ENCODE assay signal across 38 mouse cellular contexts in the genomic region with DNA sequence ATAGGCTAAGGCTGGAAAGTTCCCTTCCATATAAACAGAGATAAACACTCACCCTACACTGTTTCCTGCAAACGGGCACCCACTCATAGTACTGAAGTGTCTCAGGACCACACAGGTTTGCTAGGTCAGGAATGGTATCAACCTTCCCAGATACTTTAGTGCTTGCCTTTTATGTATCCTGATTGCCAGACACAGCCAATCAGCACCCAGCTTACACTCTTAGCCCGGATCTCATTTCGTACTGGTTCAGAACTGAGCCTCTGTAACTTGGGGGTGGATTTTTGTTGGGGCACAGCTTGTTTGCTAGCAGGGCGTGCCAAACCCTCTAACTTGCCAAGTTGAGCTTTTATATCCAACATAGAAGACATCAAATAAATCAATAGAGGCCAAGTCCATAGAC. TPM values are rescaled to one million over a fixed set of nuclear protein-coding genes. Genes with fewer than 3 reads are reported as not detected.
A peak's percentile ranks its signal among the peaks of the same experiment; 100 is the strongest.
DNase-seq lines count a peak whose midpoint lies in the region; ATAC-seq and TF ChIP-seq lines count a peak whose summit lies in the region.
"Had no signal": no experiment of that assay in that cellular context is flagged by ENCODE, and none has a peak within 500 bp of the region (broad histone marks: within the 10 kb centered on the region; RNA-seq: fewer than 3 reads in every experiment).

No protein-coding gene starts in this region.

- H3K27ac ChIP-seq in lung, embryonic 16.5 days (ENCODE audit: low read length): no peak overlapping the region
- peak overlapping the region; percentile 68; the same call in 1 of the 2 replicates for H3K27ac ChIP-seq in layer of hippocampus, adult 2 months
- H3K27ac ChIP-seq: embryonic facial prominence, embryonic 12.5 days; heart, embryonic 10.5 days; heart, embryonic 15.5 days; hindbrain, embryonic 12.5 days; liver, embryonic 15.5 days; neural tube, embryonic 13.5 days; stomach, embryonic 15.5 days had no signal

- DNase-seq in layer of hippocampus, adult 11-12 months (ENCODE audit: low spot score): peak; percentile 46
- no peak for DNase-seq in layer of hippocampus, postnatal 25 days (ENCODE audit: extremely low spot score in 1 of 2, low spot score in 1 of 2)
- no peak for DNase-seq in lung, adult 18-20 months
- DNase-seq in layer of hippocampus, adult 2 months (ENCODE audit: low spot score in 2 of 2): peak; percentile 42 to 55
- DNase-seq in lung, postnatal 36 days: peak; percentile 29
- DNase-seq in heart, postnatal 10 days: no peak
- DNase-seq in left cerebral cortex, postnatal 14 days (ENCODE audit: low spot score in 2 of 2): no peak
- DNase-seq: adrenal gland, postnatal 10 days; cerebellum, adult 11 months; cerebellum, adult 9-10 months; embryo, embryonic 11 days; gastrocnemius, postnatal 14 days; heart, adult 11 months; heart, postnatal 36 days; kidney, adult 9 months; kidney, postnatal 10 days; left cerebral cortex, postnatal 4 days; right cerebral cortex, postnatal 14 days; thymus, postnatal 14 days had no signal

- ATAC-seq in lung, embryonic 16.5 days (ENCODE audit: low read depth): peak; percentile 54
- ATAC-seq: forebrain, embryonic 14.5 days; intestine, embryonic 16.5 days had no signal

- no peak overlapping the region for H3K4me2 ChIP-seq in lung, embryonic 16.5 days (ENCODE audit: low read depth, low read length)
- H3K4me2 ChIP-seq: embryonic facial prominence, embryonic 12.5 days; heart, embryonic 15.5 days; hindbrain, embryonic 12.5 days; liver, embryonic 15.5 days; midbrain, embryonic 11.5 days; neural tube, embryonic 13.5 days; stomach, embryonic 15.5 days had no signal

- no peak for TF ChIP-seq CTCF in layer of hippocampus, adult 2 months (conservative IDR thresholded peaks at IDR 0.05)

- no peak overlapping the region for H3K9ac ChIP-seq in lung, embryonic 16.5 days (ENCODE audit: low read length)
- H3K9ac ChIP-seq: embryonic facial prominence, embryonic 12.5 days; heart, embryonic 15.5 days; hindbrain, embryonic 12.5 days; liver, embryonic 15.5 days; neural tube, embryonic 13.5 days; stomach, embryonic 15.5 days had no signal

- H3K36me3 ChIP-seq in lung, embryonic 16.5 days (ENCODE audit: control insufficient read depth, insufficient read depth, low read length): no peaks in the 10 kb centered on the region
- H3K36me3 ChIP-seq: embryonic facial prominence, embryonic 12.5 days; G1E; heart, embryonic 10.5 days; heart, embryonic 15.5 days; hindbrain, embryonic 12.5 days; liver, embryonic 15.5 days; neural tube, embryonic 13.5 days; stomach, embryonic 15.5 days had no signal

- H3K9me3 ChIP-seq in lung, embryonic 16.5 days (ENCODE audit: control insufficient read depth, low read length): no peaks in the 10 kb centered on the region
- H3K9me3 ChIP-seq: embryonic facial prominence, embryonic 12.5 days; G1E; heart, embryonic 10.5 days; heart, embryonic 15.5 days; hindbrain, embryonic 12.5 days; liver, embryonic 15.5 days; neural tube, embryonic 13.5 days; stomach, embryonic 15.5 days had no signal

- no peaks in the 10 kb centered on the region for H3K27me3 ChIP-seq in lung, embryonic 16.5 days (ENCODE audit: control insufficient read depth, insufficient read depth, low read depth, low read length)
- H3K27me3 ChIP-seq: CH12.LX; embryonic facial prominence, embryonic 12.5 days; heart, embryonic 15.5 days; hindbrain, embryonic 12.5 days; liver, embryonic 15.5 days; neural tube, embryonic 13.5 days; stomach, embryonic 15.5 days had no signal

- WGBS in lung, embryonic 16.5 days: 25% methylated on average over 4 of the region's 4 CpGs

- H3K4me3 ChIP-seq in lung, embryonic 16.5 days (ENCODE audit: low read length): no peak overlapping the region
- peak overlapping the region; percentile 17; the same call in 1 of the 2 replicates for H3K4me3 ChIP-seq in layer of hippocampus, adult 2 months
- H3K4me3 ChIP-seq: embryonic facial prominence, embryonic 12.5 days; heart, embryonic 10.5 days; heart, embryonic 15.5 days; hindbrain, embryonic 12.5 days; liver, embryonic 15.5 days; neural tube, embryonic 13.5 days; stomach, embryonic 15.5 days had no signal

- intact Hi-C loops in heart, postnatal 10 days (cut with DNase I): no loop called here
- intact Hi-C loops in left cerebral cortex, postnatal 14 days (cut with DNase I): no loop called here

- peaks cover 3% of the 10 kb centered on the region; the same call in 1 of the 2 replicates for H3K4me1 ChIP-seq in lung, embryonic 16.5 days (replicated peaks; ENCODE audit: control insufficient read depth, insufficient read depth, low read length)
- H3K4me1 ChIP-seq: embryonic facial prominence, embryonic 12.5 days; heart, embryonic 15.5 days; hindbrain, embryonic 12.5 days; liver, embryonic 15.5 days; neural tube, embryonic 13.5 days had no signal

RNA-seq across cellular contexts. Expression of a gene that starts 0.4 kb away (rescaled TPM):
- 10 to 100 TPM; 16.3 to 19.4 TPM for total RNA-seq in layer of hippocampus, postnatal 25 days (2021)
- polyA plus RNA-seq in lung, embryonic 16.5 days (2015; fragmentation: Nextera tagmentation; extraction: Ambion mirVana): 1.9 and 2.6 TPM in 2 replicates
- 10 to 100 TPM; 15.9 to 16.1 TPM for total RNA-seq in layer of hippocampus, adult 2 months (2021)
- not detected for total RNA-seq in heart, postnatal 10 days (2021)
- total RNA-seq in left cerebral cortex, postnatal 14 days (2021): 1 to 10 TPM; 1.6 to 1.7 TPM
- total RNA-seq: CH12.LX; G1E; gastrocnemius, postnatal 14 days; heart, postnatal 36 days; megakaryocyte, adult 5-6 weeks; midbrain, postnatal 0 days had no signal
- polyA plus RNA-seq: C2C12; G1E; hindbrain, embryonic 12.5 days; liver, embryonic 15.5 days; midbrain, embryonic 11.5 days had no signal

RNA-seq across cellular contexts. Expression of a gene that starts 6.5 kb away (rescaled TPM):
- not detected for total RNA-seq in layer of hippocampus, postnatal 25 days (2021)
- polyA plus RNA-seq in lung, embryonic 16.5 days (2015; fragmentation: Nextera tagmentation; extraction: Ambion mirVana): not detected in 2 replicates
- total RNA-seq in layer of hippocampus, adult 2 months (2021): not detected
- total RNA-seq in heart, postnatal 10 days (2021): not detected
- total RNA-seq in left cerebral cortex, postnatal 14 days (2021): not detected
- total RNA-seq: CH12.LX; G1E; gastrocnemius, postnatal 14 days; heart, postnatal 36 days; left cerebral cortex, adult 8-10 months; left cerebral cortex, postnatal 4 days; megakaryocyte, adult 5-6 weeks; midbrain, postnatal 0 days had no signal
- polyA plus RNA-seq: C2C12; embryonic facial prominence, embryonic 12.5 days; forebrain, embryonic 14.5 days; G1E; heart, embryonic 10.5 days; heart, embryonic 15.5 days; hindbrain, embryonic 12.5 days; limb, embryonic 14.5 days; liver, embryonic 15.5 days; midbrain, embryonic 11.5 days; neural tube, embryonic 13.5 days; stomach, embryonic 15.5 days; urinary bladder, adult 2 months had no signal

RNA-seq across cellular contexts. Expression of a gene that starts 43.2 kb away (rescaled TPM):
- 10 to 100 TPM; 16.8 to 19.8 TPM for total RNA-seq in layer of hippocampus, postnatal 25 days (2021)
- polyA plus RNA-seq in lung, embryonic 16.5 days (2015; fragmentation: Nextera tagmentation; extraction: Ambion mirVana): 32.6 and 34.3 TPM in 2 replicates
- 10 to 100 TPM; 19.1 to 19.9 TPM for total RNA-seq in layer of hippocampus, adult 2 months (2021)
- total RNA-seq in heart, postnatal 10 days (2021): 10 to 100 TPM; 10.2 to 11.0 TPM
- 10 to 100 TPM; 13.7 to 14.5 TPM for total RNA-seq in left cerebral cortex, postnatal 14 days (2021)

Comparison
In these comparisons a context has a peak if more than half of its experiments do, and no peak if none do; other contexts are left out.
1. DNase-seq: peak in layer of hippocampus, adult 11-12 months (single experiment), layer of hippocampus, adult 2 months (2 of 2) and lung, postnatal 36 days (single experiment); none in layer of hippocampus, postnatal 25 days (0 of 2), lung, adult 18-20 months (0 of 2), heart, postnatal 10 days (0 of 2) and left cerebral cortex, postnatal 14 days (0 of 2).
2. RNA of a gene that starts 0.4 kb away (total RNA-seq): 16.3 to 19.4 TPM in layer of hippocampus, postnatal 25 days and 15.9 to 16.1 TPM in layer of hippocampus, adult 2 months; 1.6 to 1.7 TPM in left cerebral cortex, postnatal 14 days and not detected in heart, postnatal 10 days; every median in the first group is over 4 times any median in the second.